Mouse (Mus musculus): ENCODE results near the gene Lin7b. TPM values are rescaled to one million over a fixed set of nuclear protein-coding genes. Genes with fewer than 3 reads are reported as not detected.

Lin7b gene
- polyA plus RNA-seq, 1 experiment = 103 TPM

DNA sequence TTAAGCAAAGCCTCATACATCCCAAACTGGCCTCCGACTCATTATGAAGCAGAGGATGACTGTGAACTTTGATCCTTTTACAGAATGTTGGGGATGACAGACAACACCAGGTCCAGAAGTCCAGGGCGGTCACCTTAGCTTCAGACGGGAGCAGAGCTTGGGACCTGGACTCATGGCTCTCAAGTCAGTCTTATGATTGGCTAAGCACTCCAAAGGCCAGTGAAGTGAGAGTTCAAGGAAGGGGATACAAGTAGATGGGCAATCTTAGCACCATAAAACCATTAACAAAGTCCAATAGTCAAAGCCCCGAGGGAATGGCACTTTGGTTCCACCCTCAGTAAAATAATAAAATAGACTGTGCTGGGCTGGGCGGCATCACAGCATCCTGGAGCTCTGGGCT is 47.3 kb downstream of the Lin7b start:
- Histone ChIP-seq H3K4me3 (replicated peaks; ENCODE audit: insufficient read depth, low read depth, low read length) (no peak overlapping the region), H3K27me3 (ENCODE audit: control insufficient read depth, insufficient read depth, low read length) (no peaks in the 10 kb centered on the region), H3K27ac (ENCODE audit: insufficient read depth, low read length) (no peak overlapping the region), H3K4me1 (ENCODE audit: control insufficient read depth, insufficient read depth, low read length) (no peaks in the 10 kb centered on the region)
- no peak for DNase-seq
- TF ChIP-seq POLR2A (IDR thresholded peaks at IDR 0.05; ENCODE audit: borderline replicate concordance, insufficient read depth, low read length) (no peak), CTCF (IDR thresholded peaks at IDR 0.05; ENCODE audit: borderline replicate concordance, insufficient read depth, low read depth, low read length) (no peak)
- 95% methylated on average over 5 of the region's 5 CpGs for WGBS

DNA sequence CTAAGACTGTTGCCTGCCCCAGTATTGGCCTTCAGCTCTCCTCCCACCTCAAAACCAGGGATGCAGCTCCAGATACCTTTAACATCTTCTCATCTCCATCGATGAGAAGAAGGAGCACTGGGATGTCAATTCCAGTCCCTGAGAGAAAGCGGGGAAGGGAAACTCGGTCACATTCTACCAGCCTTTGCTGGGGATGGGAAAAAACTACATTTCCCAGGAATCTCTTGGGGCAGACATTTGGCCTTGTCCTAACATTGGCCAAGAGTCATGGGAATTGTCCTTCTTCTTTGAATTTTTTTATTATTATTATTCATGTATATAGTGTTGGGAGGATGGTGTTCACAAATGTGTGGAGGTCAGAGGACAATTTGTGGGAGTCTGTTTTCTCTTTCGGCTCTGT is 48.1 kb downstream of the Lin7b start:
- Histone ChIP-seq H3K27me3 (ENCODE audit: control insufficient read depth, insufficient read depth, low read length) (no peaks in the 10 kb centered on the region), H3K4me1 (ENCODE audit: control insufficient read depth, insufficient read depth, low read length) (no peaks in the 10 kb centered on the region), H3K4me3 (replicated peaks; ENCODE audit: insufficient read depth, low read depth, low read length) (no peak overlapping the region), H3K27ac (ENCODE audit: insufficient read depth, low read length) (no peak overlapping the region)
- TF ChIP-seq POLR2A (IDR thresholded peaks at IDR 0.05; ENCODE audit: borderline replicate concordance, insufficient read depth, low read length) (no peak), CTCF (IDR thresholded peaks at IDR 0.05; ENCODE audit: borderline replicate concordance, insufficient read depth, low read depth, low read length) (no peak)
- 88% methylated on average over 4 of the region's 4 CpGs for whole genome bisulfite sequencing
- no peak for DNase-seq

Other genes starting within 250 kb of the Lin7b start
- gene Rps11, start 246.1 kb downstream of the Lin7b start, polyA plus RNA-seq (2012; rRNA removed) = 392 and 433 TPM in 2 replicates
- 1,090 and 1,228 TPM in 2 replicates for gene Rpl13a, start 241.8 kb downstream of the Lin7b start, polyA plus RNA-seq (2012; rRNA removed)
- gene Gm45713, start 234.4 kb downstream of the Lin7b start, polyA plus RNA-seq (2012; rRNA removed) = 0.16 TPM in 1 of 2 replicates, not detected in the other
- 24.4 and 28.4 TPM in 2 replicates for gene Flt3l, start 234.2 kb downstream of the Lin7b start, polyA plus RNA-seq (2012; rRNA removed)
- gene Pih1d1, start 216.3 kb downstream of the Lin7b start, polyA plus RNA-seq (2012; rRNA removed) = 52.3 and 53.1 TPM in 2 replicates
- gene Aldh16a1, start 216.0 kb downstream of the Lin7b start, polyA plus RNA-seq (2012; rRNA removed) = 17.2 and 18.0 TPM in 2 replicates
- gene Slc17a7, start 206.6 kb downstream of the Lin7b start, polyA plus RNA-seq (2012; rRNA removed) = 397 and 476 TPM in 2 replicates
- 0.54 and 0.57 TPM in 2 replicates for gene Gfy, start 191.0 kb downstream of the Lin7b start, polyA plus RNA-seq (2012; rRNA removed)
- not detected in 2 replicates for gene Pth2, start 189.6 kb downstream of the Lin7b start, polyA plus RNA-seq (2012; rRNA removed)
- gene Ccdc155, start 165.7 kb downstream of the Lin7b start, polyA plus RNA-seq (2012; rRNA removed) = 1.9 and 2.4 TPM in 2 replicates
- gene Dkkl1, start 158.4 kb downstream of the Lin7b start, polyA plus RNA-seq (2012; rRNA removed) = 0.36 and 0.51 TPM in 2 replicates
- gene Tead2, start 154.8 kb downstream of the Lin7b start, polyA plus RNA-seq (2012; rRNA removed) = 4.7 and 5.0 TPM in 2 replicates
- gene Cd37, start 131.5 kb downstream of the Lin7b start, polyA plus RNA-seq (2012; rRNA removed) = 3.1 and 4.3 TPM in 2 replicates
- gene Slc6a16, start 129.5 kb downstream of the Lin7b start, polyA plus RNA-seq (2012; rRNA removed) = 2.6 and 3.1 TPM in 2 replicates
- gene Slc6a21, start 93.1 kb downstream of the Lin7b start, polyA plus RNA-seq (2012; rRNA removed) = not detected in 2 replicates
- gene Trpm4, start 36.8 kb downstream of the Lin7b start, polyA plus RNA-seq (2012; rRNA removed) = 17.5 and 18.9 TPM in 2 replicates
- gene Hrc, start 35.3 kb downstream of the Lin7b start, polyA plus RNA-seq (2012; rRNA removed) = 0.11 and 0.31 TPM in 2 replicates
- 84.3 and 85.9 TPM in 2 replicates for gene Ppfia3, start 3.6 kb downstream of the Lin7b start, polyA plus RNA-seq (2012; rRNA removed)
- 807 and 849 TPM in 2 replicates for gene Snrnp70, start 25.2 kb upstream of the Lin7b start, polyA plus RNA-seq (2012; rRNA removed)
- gene Kcna7, start 35.1 kb upstream of the Lin7b start, polyA plus RNA-seq (2012; rRNA removed) = not detected in 2 replicates
- 0.07 and 0.29 TPM in 2 replicates for gene Ntf5, start 43.1 kb upstream of the Lin7b start, polyA plus RNA-seq (2012; rRNA removed)
- gene Lhb, start 50.2 kb upstream of the Lin7b start, polyA plus RNA-seq (2012; rRNA removed) = 0.59 and 1.1 TPM in 2 replicates
- 24.4 and 24.8 TPM in 2 replicates for gene Gys1, start 64.3 kb upstream of the Lin7b start, polyA plus RNA-seq (2012; rRNA removed)
- 56.8 TPM in 2 replicates for gene Ruvbl2, start 67.5 kb upstream of the Lin7b start, polyA plus RNA-seq (2012; rRNA removed)
- gene Ftl1, start 89.3 kb upstream of the Lin7b start, polyA plus RNA-seq (2012; rRNA removed) = 463 and 480 TPM in 2 replicates
- 102 and 103 TPM in 2 replicates for gene Bax, start 96.3 kb upstream of the Lin7b start, polyA plus RNA-seq (2012; rRNA removed)
- gene Tulp2, start 111.3 kb upstream of the Lin7b start, polyA plus RNA-seq (2012; rRNA removed) = 0.10 TPM in 1 of 2 replicates, not detected in the other
- gene Gm45808, start 116.2 kb upstream of the Lin7b start, polyA plus RNA-seq (2012; rRNA removed) = 0.33 TPM in 1 of 2 replicates, not detected in the other
- gene Dhdh, start 118.2 kb upstream of the Lin7b start, polyA plus RNA-seq (2012; rRNA removed) = 4.7 and 5.6 TPM in 2 replicates
- 136 and 150 TPM in 2 replicates for gene Nucb1, start 139.8 kb upstream of the Lin7b start, polyA plus RNA-seq (2012; rRNA removed)
- 26.7 and 28.5 TPM in 2 replicates for gene Ppp1r15a, start 155.7 kb upstream of the Lin7b start, polyA plus RNA-seq (2012; rRNA removed)
- gene Plekha4, start 155.7 kb upstream of the Lin7b start, polyA plus RNA-seq (2012; rRNA removed) = 1.2 and 1.3 TPM in 2 replicates
- 1.3 and 1.9 TPM in 2 replicates for gene Hsd17b14, start 184.3 kb upstream of the Lin7b start, polyA plus RNA-seq (2012; rRNA removed)
- gene Bcat2, start 199.6 kb upstream of the Lin7b start, polyA plus RNA-seq (2012; rRNA removed) = 21.1 and 24.2 TPM in 2 replicates
- gene Fgf21, start 244.9 kb upstream of the Lin7b start, polyA plus RNA-seq (2012; rRNA removed) = not detected in 2 replicates
- gene Fut1, start 246.7 kb upstream of the Lin7b start, polyA plus RNA-seq (2012; rRNA removed) = 0.07 and 0.08 TPM in 2 replicates